Mouse (Mus musculus) CH12.LX (cell line): ENCODE measurements around the gene Rnf123. TPM values are rescaled to one million over a fixed set of nuclear protein-coding genes. Genes with fewer than 3 reads are reported as not detected.
A peak's percentile ranks its signal among the peaks of the same experiment; 100 is the strongest.

Experiments
- DNase-seq: peaks from one replicate; pipeline ENCODE4 v3.0.0-alpha.2; 2013; ENCODE audit errors: extremely low read depth
- H3K27ac ChIP-seq: 2 replicates; pipeline ENCODE4 v1.5.1; 2012; ENCODE audit warnings: low read depth, mild to moderate bottlenecking, control low read depth, moderate library complexity; ENCODE audit not compliant: insufficient read depth
- H3K27me3 ChIP-seq: replicated peaks from 2 replicates; pipeline ENCODE3; 2012; ENCODE audit warnings: inconsistent platforms
- H3K36me3 ChIP-seq, 2 experiments: replicated peaks in 1 of 2; 2 replicates each; pipeline versions ENCODE3 to v1.6.1; 2012; ENCODE audit warnings: inconsistent platforms in 1 of 2, low read length in 1 of 2, mild to moderate bottlenecking in 1 of 2, mixed read lengths in 1 of 2, moderate library complexity in 1 of 2; ENCODE audit not compliant: control insufficient read depth in 1 of 2, insufficient read depth in 1 of 2
- H3K4me1 ChIP-seq, 2 experiments: 2 replicates each; pipeline ENCODE4 v1.6.1; 2012; ENCODE audit warnings: inconsistent platforms in 1 of 2, moderate library complexity in 1 of 2; ENCODE audit not compliant: insufficient read depth in 2 of 2, control insufficient read depth in 1 of 2
- H3K4me2 ChIP-seq: 2 replicates; pipeline ENCODE4 v1.6.1; 2012; ENCODE audit warnings: low read depth, mild to moderate bottlenecking, control low read depth; ENCODE audit not compliant: poor library complexity, insufficient read depth, severe bottlenecking
- H3K4me3 ChIP-seq, 3 experiments: fragments of 150-350 bp in 1 of 3; sonication (generic) in 1 of 3; replicated peaks in 1 of 3; 2 replicates each; pipeline versions ENCODE3 to v1.5.1; 2011 to 2012; ENCODE audit warnings: low read depth in 2 of 3, low read length in 2 of 3, mild to moderate bottlenecking in 2 of 3, moderate library complexity in 2 of 3, control low read depth in 1 of 3, improper control_type of control experiment in 1 of 3, inconsistent platforms in 1 of 3, mixed read lengths in 1 of 3; ENCODE audit not compliant: poor library complexity in 1 of 3
- H3K79me2 ChIP-seq: replicated peaks from 2 replicates; pipeline ENCODE4 v1.6.1; 2012; ENCODE audit warnings: mild to moderate bottlenecking, moderate library complexity; ENCODE audit not compliant: control insufficient read depth, poor library complexity, insufficient read depth, severe bottlenecking; ENCODE audit errors: extremely low read depth
- H3K9ac ChIP-seq: 2 replicates; pipeline ENCODE4 v1.6.1; 2012; ENCODE audit warnings: low read depth, mild to moderate bottlenecking, control low read depth, moderate library complexity; ENCODE audit not compliant: insufficient read depth
- H3K9me3 ChIP-seq: replicated peaks from 2 replicates; pipeline ENCODE3; 2012; ENCODE audit warnings: low read length, inconsistent platforms, mixed read lengths
- GABPA ChIP-seq: IDR thresholded peaks from 2 replicates; pipeline ENCODE4 v1.6.1; 2012; ENCODE audit warnings: low read depth, low read length, improper control_type of control experiment, inconsistent platforms; ENCODE audit not compliant: insufficient replicate concordance
- JUN ChIP-seq: IDR thresholded peaks from 2 replicates; pipeline ENCODE4 v1.6.1; 2011; ENCODE audit warnings: low read depth, mild to moderate bottlenecking, low read length, improper control_type of control experiment, moderate library complexity; ENCODE audit not compliant: insufficient read depth
- MAFK ChIP-seq: IDR thresholded peaks from 2 replicates; pipeline ENCODE4 v1.6.1; 2011; ENCODE audit warnings: low read length, improper control_type of control experiment; ENCODE audit not compliant: insufficient replicate concordance
- MAZ ChIP-seq: IDR thresholded peaks from 2 replicates; pipeline ENCODE4 v1.6.1; 2012; ENCODE audit warnings: low read depth, mild to moderate bottlenecking, inconsistent platforms, low read length, improper control_type of control experiment, moderate library complexity
- POLR2AphosphoS2 ChIP-seq: IDR thresholded peaks from 2 replicates; pipeline ENCODE4 v1.6.1; 2011; ENCODE audit warnings: low read depth, low read length, improper control_type of control experiment
- RAD21 ChIP-seq: IDR thresholded peaks from 2 replicates; pipeline ENCODE4 v1.6.1; 2011; ENCODE audit warnings: low read depth, mild to moderate bottlenecking, low read length, improper control_type of control experiment, moderate library complexity
- SIN3A ChIP-seq: IDR thresholded peaks from 2 replicates; pipeline ENCODE4 v1.6.1; 2012; ENCODE audit warnings: low read length, improper control_type of control experiment, inconsistent platforms
- USF2 ChIP-seq: conservative IDR thresholded peaks from 2 replicates; pipeline ENCODE4 v1.6.1; 2011; ENCODE audit warnings: low read depth, low read length, improper control_type of control experiment
- ZC3H11A ChIP-seq: IDR thresholded peaks from 2 replicates; pipeline ENCODE4 v1.6.1; 2012; ENCODE audit warnings: low read depth, mild to moderate bottlenecking, inconsistent platforms, low read length, improper control_type of control experiment
- ZNF384 ChIP-seq: IDR thresholded peaks from 2 replicates; pipeline ENCODE4 v1.6.1; 2012; ENCODE audit warnings: low read depth, low read length, improper control_type of control experiment, inconsistent platforms
- dilution Hi-C: fragments of 300-500 bp; cut with MboI; formaldehyde crosslinking; loops from 2 replicates; pipeline ENCODE4 v1.14.3; 2020; ENCODE audit warnings: low sequenced_read_pairs; ENCODE audit not compliant: extremely low pct_unique_long_range_greater_than_20kb, extremely low pct_ligation_motif_present
- in situ Hi-C: fragments of 300-500 bp; cut with MboI; formaldehyde crosslinking; loops from 3 replicates; pipeline ENCODE4 v1.14.3; 2019; ENCODE audit warnings: low sequenced_read_pairs, low pct_ligation_motif_present, low pct_unique_long_range_greater_than_20kb, mixed read lengths
- polyA plus RNA-seq: library from polyadenylated mRNA; unstranded; fragments of >175 nt; gene quantifications from 2 replicates; pipeline ENCODE4 v1.2.1, GENCODE M21; 2012; ENCODE audit warnings: low read depth; ENCODE audit not compliant: insufficient read length
- total RNA-seq, 2 experiments: library from RNA; depleted of rRNA; stranded (reverse); fragments of 300-350 nt in 1 of 2; fragments of >200 nt in 1 of 2; gene quantifications; 2 replicates each; pipeline ENCODE4 v1.2.3; 2012 to 2014

Rnf123 gene
- total and polyA plus RNA-seq, 3 experiments = 10.0 to 50.0 (median 28.8) TPM

GRCm38 (mm10) chr9:108126436-108127180 lies 43.5 kb upstream of the Rnf123 start:
- Histone ChIP-seq H3K27ac (no peak overlapping the region), H3K9me3 (no peaks in the 10 kb centered on the region), H3K4me1 (peaks cover 28 to 69% of the 10 kb centered on the region in 2 experiments), H3K36me3 (no peaks in the 10 kb centered on the region), H3K79me2 (no peaks in the 10 kb centered on the region), H3K27me3 (peaks cover 3% of the 10 kb centered on the region), H3K9ac (no peak overlapping the region), H3K4me3 (no peak overlapping the region), H3K4me2 (no peak overlapping the region)
- dilution Hi-C loops = no loop called here
- TF ChIP-seq RAD21 = no peak
- no peak for TF ChIP-seq ZNF384
- TF ChIP-seq POLR2AphosphoS2 = no peak
- no peak for TF ChIP-seq MAFK
- TF ChIP-seq GABPA = no peak
- DNase-seq = no peak
- in situ Hi-C loops = no loop called here

- H3K4me1 ChIP-seq = peaks cover 35 to 78% of the 10 kb centered on the region in 2 experiments
- no peak for DNase-seq
- dilution Hi-C loops (no loop called here), in situ Hi-C loops (no loop called here)
- no peaks in the 10 kb centered on the region for H3K9me3 ChIP-seq
- no peak overlapping the region for H3K9ac ChIP-seq
- H3K79me2 ChIP-seq = no peaks in the 10 kb centered on the region
- no peak overlapping the region for H3K27ac ChIP-seq
- H3K36me3 ChIP-seq = no peaks in the 10 kb centered on the region
- H3K27me3 ChIP-seq = peaks cover 2% of the 10 kb centered on the region
- H3K4me3 ChIP-seq = no peak overlapping the region
- no peak overlapping the region for H3K4me2 ChIP-seq
- TF ChIP-seq POLR2AphosphoS2 = no peak
- no peak for TF ChIP-seq SIN3A
- TF ChIP-seq MAZ = no peak
- TF ChIP-seq JUN = no peak
Observed at GRCm38 (mm10) chr9:108125731-108126130, 42.6 kb upstream of the Rnf123 start.

- Histone ChIP-seq H3K79me2 (no peaks in the 10 kb centered on the region), H3K9ac (no peak overlapping the region), H3K9me3 (no peaks in the 10 kb centered on the region), H3K36me3 (no peaks in the 10 kb centered on the region), H3K27ac (no peak overlapping the region), H3K4me2 (no peak overlapping the region), H3K27me3 (no peaks in the 10 kb centered on the region), H3K4me1 (peaks cover 42 to 91% of the 10 kb centered on the region in 2 experiments), H3K4me3 (no peak overlapping the region)
- DNase-seq = no peak
- TF ChIP-seq ZNF384 (0 out of 2 replicates have a peak, but pooled peaks have one; percentile 24), ZC3H11A (no peak), USF2 (no peak)
- dilution Hi-C loops = no loop called here
- in situ Hi-C loops = no loop called here
Observed at GRCm38 (mm10) chr9:108123916-108124315, 40.8 kb upstream of the Rnf123 start.
